Mouse (Mus musculus) CD4-positive helper T cell, adult 2 months (primary cell): ENCODE data around the gene Fcrl6.
A peak's percentile ranks its signal among the peaks of the same experiment; 100 is the strongest.

Source experiments
- DNase-seq: peaks from one replicate; pipeline ENCODE4 v3.0.0-alpha.2; 2012; ENCODE audit warnings: low read depth, missing footprints, low spot score

The Fcrl6 gene

GRCm38 (mm10) chr1:172615412-172615811 is 13.1 kb upstream of the Fcrl6 start:
- no peak for DNase-seq

DNA sequence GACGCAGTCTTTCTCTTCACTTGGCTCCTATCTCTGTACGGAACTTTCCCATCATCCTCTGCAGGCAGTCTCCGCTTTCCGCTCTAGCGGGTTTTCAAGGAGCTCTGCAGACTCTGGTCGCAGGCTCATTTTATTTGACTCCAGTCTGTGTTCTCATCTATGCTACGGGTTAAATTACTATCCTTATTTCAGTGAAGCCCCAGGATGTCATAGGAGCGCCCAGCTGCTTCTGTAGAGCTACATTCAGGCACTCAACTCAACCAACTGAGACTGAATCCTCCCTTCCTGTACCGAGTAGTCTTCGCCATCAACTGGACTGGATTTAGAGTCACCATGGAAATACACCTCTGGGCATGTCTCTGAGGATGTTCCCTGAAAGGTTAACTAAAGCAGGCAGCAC is 12.3 kb upstream of the Fcrl6 start:
- no peak for DNase-seq

GRCm38 (mm10) chr1:172612745-172613144 is 10.4 kb upstream of the Fcrl6 start:
- peak; percentile 17 for DNase-seq

GRCm38 (mm10) chr1:172611304-172611703 is 9.0 kb upstream of the Fcrl6 start:
- DNase-seq, result no peak

GRCm38 (mm10) chr1:172594495-172594894 is 7.9 kb downstream of the Fcrl6 start:
- DNase-seq, result peak; percentile 10

- no peak for DNase-seq
Observed at GRCm38 (mm10) chr1:172593956-172594355, 8.4 kb downstream of the Fcrl6 start.

- DNase-seq, result no peak
Observed at GRCm38 (mm10) chr1:172593321-172593720, 9.0 kb downstream of the Fcrl6 start.

- peak; percentile 3 for DNase-seq
Observed at GRCm38 (mm10) chr1:172590385-172590784, 12.0 kb downstream of the Fcrl6 start, which contains the start of gene Slamf8. Gene Slamf8 (minus strand): TSS chr1:172590568.

GRCm38 (mm10) chr1:172585612-172586567 is 16.5 kb downstream of the Fcrl6 start:
- no peak for DNase-seq

- DNase-seq, result no peak
Observed at GRCm38 (mm10) chr1:172585026-172585425, 17.3 kb downstream of the Fcrl6 start.

- no peak for DNase-seq
Observed at GRCm38 (mm10) chr1:172584271-172584670, 18.1 kb downstream of the Fcrl6 start.

DNA sequence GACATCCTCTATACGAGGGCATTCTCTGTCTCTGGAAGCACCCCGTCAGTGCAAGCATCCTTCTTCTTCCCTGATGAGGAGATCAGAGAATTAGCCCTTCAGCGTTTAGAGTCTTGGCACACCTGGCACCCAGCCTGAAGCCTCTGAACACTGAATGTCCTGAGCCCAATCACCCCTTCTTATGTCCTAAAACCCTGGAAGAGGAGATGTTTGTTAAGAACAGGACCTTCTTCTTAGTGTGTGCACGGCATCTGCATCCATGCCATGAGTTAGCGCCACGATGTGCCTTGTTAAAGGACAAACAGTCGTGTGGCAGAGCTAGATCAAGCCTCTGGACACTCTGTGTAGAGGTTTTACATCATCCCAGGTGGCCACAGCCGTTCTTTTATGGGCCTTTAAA is 19.9 kb downstream of the Fcrl6 start:
- no peak for DNase-seq

DNA sequence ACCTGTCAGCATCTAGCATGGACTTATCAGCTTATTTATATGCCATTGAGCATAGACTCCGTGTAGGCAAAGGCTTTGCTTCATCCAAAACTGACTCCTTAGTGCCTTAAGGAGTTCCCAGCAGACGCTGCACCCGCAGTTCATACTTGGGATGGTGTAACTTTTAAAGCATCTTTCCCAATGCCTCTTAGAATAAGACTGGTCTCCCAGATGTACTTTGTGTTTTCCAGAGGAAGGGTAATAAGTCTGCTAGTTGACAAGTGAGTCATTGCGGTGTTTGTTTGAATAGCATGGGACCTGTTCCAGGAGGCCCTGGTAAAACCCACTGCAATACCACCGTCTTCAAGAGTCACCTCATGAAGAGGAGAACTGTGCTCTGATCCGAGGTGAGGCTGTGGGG is 22.2 kb downstream of the Fcrl6 start:
- no peak for DNase-seq

DNA sequence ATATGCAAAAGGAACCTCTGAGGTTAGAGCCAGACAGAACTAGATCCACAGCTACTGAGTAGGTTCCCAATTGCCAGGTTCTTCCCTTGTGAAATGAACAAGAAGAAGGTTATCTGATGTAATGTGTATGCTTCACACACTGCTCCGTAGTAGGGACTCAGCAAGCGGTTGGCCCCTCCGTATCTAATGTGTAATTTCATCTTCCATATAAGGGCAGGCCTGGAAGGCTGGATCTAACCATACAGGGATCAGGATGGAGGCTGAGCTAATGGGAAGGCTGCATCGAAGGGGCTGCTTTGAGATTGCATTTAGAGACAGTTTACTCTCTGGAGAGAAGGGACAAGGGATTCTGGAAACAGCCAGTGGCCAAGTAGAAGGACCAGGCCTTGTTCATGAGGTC is 34.6 kb downstream of the Fcrl6 start:
- DNase-seq, result no peak

DNA sequence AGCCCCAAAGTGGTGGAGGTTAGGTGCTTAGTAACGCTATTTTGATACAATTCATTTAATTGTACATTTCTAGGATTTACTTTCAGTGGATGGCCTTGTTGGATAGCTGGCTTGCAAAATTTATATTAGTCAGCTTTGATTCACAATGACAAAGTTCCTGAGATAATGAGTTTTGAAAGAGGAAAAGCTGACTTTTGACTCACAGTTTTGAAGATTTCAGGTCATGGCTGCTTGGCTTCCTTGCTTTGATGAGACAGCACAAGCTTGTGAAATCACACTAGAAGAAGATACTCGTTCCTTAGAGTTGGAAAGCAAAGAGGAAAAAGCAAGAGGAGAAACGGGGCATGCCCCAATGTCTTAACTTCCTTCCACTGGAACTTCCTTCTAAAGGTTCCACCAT is 36.2 kb downstream of the Fcrl6 start:
- no peak for DNase-seq

- no peak for DNase-seq
Observed at GRCm38 (mm10) chr1:172563465-172563828, 38.9 kb downstream of the Fcrl6 start.

GRCm38 (mm10) chr1:172562641-172563464 is 39.5 kb downstream of the Fcrl6 start:
- peak; percentile 67 for DNase-seq

- no peak for DNase-seq
Observed at GRCm38 (mm10) chr1:172555638-172556037, 46.7 kb downstream of the Fcrl6 start, which contains the start of gene Vsig8. Gene Vsig8 (plus strand): TSS chr1:172555938.

DNA sequence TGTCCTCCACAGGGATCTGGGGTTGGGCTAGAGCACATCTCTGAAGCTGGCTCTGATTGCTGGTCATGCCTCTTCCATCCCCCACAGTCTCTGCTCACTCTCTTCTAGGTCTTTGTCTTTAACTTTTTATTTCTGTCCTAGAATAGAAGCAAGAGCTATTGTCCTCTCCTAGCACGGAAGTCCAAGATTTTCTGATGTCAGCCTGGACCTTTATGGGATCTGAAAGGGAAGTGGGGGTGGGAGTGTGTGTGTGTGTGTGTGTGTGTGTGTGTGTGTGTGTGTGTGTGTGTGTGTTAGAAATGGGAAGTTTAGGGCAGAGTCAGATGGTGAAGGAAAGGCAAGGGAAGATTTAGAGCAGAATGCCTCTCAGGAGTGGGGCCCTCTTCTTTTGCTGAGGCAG is 49.7 kb downstream of the Fcrl6 start:
- no peak for DNase-seq

- no peak for DNase-seq
Observed at GRCm38 (mm10) chr1:172551009-172551408, 51.3 kb downstream of the Fcrl6 start.

GRCm38 (mm10) chr1:172550551-172550951 is 51.8 kb downstream of the Fcrl6 start:
- DNase-seq, result peak; percentile 57

GRCm38 (mm10) chr1:172549717-172550116 is 52.6 kb downstream of the Fcrl6 start:
- no peak for DNase-seq
